Mouse (Mus musculus) small intestine, adult 2 months (tissue): ENCODE results near the gene Mark4.

ENCODE experiments used
- CTCF ChIP-seq: fragments of 200-500 bp; IDR thresholded peaks from 2 replicates; pipeline ENCODE4 v1.5.1; 2012; ENCODE audit warnings: low read depth, mild to moderate bottlenecking, control low read depth, inconsistent platforms, low read length, moderate library complexity, mixed read lengths; ENCODE audit not compliant: insufficient replicate concordance, insufficient read length; ENCODE audit errors: extremely low read depth
- POLR2A ChIP-seq: fragments of 200-500 bp; IDR thresholded peaks from 2 replicates; pipeline ENCODE4 v1.6.1; 2012; ENCODE audit warnings: low read depth, mild to moderate bottlenecking, control low read depth, inconsistent platforms, low read length, moderate library complexity

DNA sequence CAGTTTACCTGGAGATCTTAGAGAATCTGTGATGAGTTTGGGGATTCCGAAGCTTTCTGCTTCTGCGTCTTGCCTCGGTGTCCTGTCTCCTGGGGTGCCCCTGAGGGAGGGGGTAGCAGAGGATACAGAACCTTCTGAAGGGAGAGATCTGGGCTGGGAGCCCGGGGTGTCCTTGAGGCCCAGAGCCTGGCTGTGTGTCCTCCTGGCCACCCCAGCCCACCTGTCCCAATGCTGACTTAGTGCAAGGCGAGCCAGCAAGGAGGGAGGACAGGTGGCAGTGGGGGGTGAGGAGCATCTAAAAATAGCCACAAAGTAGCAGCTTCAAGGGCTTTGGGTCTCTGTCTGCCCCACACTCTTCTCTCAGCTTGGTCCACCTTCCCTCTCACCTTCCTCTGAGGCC, 46.8 kb downstream of the Mark4 start:
- no peak for TF ChIP-seq CTCF
- TF ChIP-seq POLR2A = no peak
